Mouse (Mus musculus): ENCODE results near the gene Ints5. TPM values are rescaled to one million over a fixed set of nuclear protein-coding genes. Genes with fewer than 3 reads are reported as not detected.

The Ints5 gene
- 21.6 and 26.2 TPM in 2 replicates for polyA plus RNA-seq (2015; fragmentation: Nextera tagmentation; extraction: Ambion mirVana)

DNA sequence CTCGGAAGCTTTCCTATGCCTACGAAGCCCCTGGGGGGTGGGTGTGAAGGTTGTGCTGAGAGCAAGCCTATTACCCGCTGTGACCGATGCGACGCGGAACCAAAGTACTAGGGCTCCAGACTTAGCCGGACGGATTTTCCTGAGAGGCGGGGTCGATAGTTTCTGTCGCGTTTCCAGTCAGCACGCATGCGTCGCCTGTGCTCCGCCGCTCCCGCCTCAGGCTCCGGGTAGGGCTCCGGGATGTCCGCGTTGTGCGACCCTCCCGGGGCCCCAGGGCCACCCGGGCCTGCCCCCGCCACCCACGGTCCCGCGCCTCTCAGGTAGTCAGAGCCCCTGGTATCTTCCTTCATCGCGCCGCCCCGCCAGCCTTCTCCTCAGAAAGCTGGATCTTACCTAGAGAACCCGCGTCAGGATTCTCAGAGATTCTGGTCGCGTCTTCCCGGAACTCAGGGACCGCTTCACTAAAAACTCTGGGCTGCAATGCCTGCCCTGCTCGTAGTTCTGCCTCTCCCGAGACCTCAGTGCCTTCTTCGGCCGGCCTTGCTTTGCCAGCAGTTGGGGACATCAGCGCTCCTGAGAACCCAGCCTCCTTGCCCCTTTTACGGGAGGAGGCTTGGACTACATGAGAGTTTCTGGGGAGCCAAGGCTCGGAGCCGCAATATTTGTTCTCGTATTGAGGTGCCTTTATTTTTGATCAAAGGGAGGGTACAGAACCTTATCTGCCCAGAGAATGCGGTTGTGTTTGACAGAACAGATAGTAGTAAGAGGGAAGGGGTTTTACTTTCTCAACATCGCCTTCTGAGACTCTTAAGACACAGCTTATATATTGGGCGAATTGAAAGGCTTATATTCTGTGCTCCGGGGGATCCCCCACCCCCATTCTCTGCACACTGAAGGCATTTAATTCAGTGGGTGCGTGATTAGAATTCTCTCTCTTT is at the start of gene Ints5:
Gene Ints5 (plus strand): TSS at position 177 of the 938 bp plus-strand sequence.
- Histone ChIP-seq H3K27me3 (no peaks in the 10 kb centered on the region), H3K4me2 (peak within 1 kb of the TSS; percentile 78), H3K36me3 (replicated peaks) (peaks cover 48% of the 10 kb centered on the region), H3K27ac (replicated peaks) (peak within 1 kb of the TSS; percentile 93), H3K4me3 (replicated peaks) (peak within 1 kb of the TSS; percentile 95), H3K9me3 (replicated peaks) (no peaks in the 10 kb centered on the region), H3K9ac (peak within 1 kb of the TSS; percentile 96), H3K4me1 (replicated peaks) (peaks cover 71% of the 10 kb centered on the region)
- WGBS (ENCODE audit: insufficient replicate concordance) = 1% methylated on average over 54 of the region's 54 CpGs
- ATAC-seq (ENCODE audit: insufficient read depth) = peak; percentile 45

- Histone ChIP-seq H3K27me3 (no peaks in the 10 kb centered on the region), H3K9me3 (replicated peaks) (no peaks in the 10 kb centered on the region), H3K4me3 (replicated peaks) (no peak overlapping the region), H3K9ac (no peak overlapping the region), H3K4me2 (no peak overlapping the region), H3K36me3 (replicated peaks) (peaks cover 38% of the 10 kb centered on the region), H3K4me1 (replicated peaks) (peaks cover 24% of the 10 kb centered on the region), H3K27ac (replicated peaks) (no peak overlapping the region)
- no peak for ATAC-seq (ENCODE audit: insufficient read depth)
- WGBS (ENCODE audit: insufficient replicate concordance) = 58% methylated on average over 5 of the region's 5 CpGs
Measured at GRCm38 (mm10) chr19:8844371-8845129, 48.3 kb upstream of the Ints5 start.

DNA sequence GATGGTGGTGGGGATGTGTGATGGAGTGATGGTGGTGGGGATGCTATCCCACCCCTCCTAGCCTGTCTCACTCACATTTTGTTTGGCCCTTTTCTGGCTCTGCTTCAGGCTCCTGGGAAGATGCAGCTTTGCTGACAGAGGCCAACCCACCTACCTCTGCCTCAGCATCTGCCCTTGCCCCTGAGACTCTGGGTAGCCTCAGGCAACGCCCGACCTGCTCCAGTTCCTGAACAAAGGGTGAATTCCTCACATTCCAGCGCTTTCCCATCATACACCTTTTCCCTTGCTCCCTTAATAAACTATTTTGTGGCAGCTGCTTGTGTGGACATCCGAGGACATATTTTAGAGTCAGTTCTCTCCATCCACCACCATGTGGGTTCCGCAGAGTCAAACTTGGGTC is 44.4 kb upstream of the Ints5 start:
- Histone ChIP-seq H3K27me3 (peaks cover 5% of the 10 kb centered on the region; the same call in 1 of the 2 replicates), H3K27ac (replicated peaks) (no peak overlapping the region), H3K9ac (no peak overlapping the region), H3K4me3 (replicated peaks) (no peak overlapping the region), H3K9me3 (replicated peaks) (no peaks in the 10 kb centered on the region), H3K4me1 (replicated peaks) (peaks cover 16% of the 10 kb centered on the region; the same call in 1 of the 2 replicates), H3K36me3 (replicated peaks) (peaks cover 28% of the 10 kb centered on the region), H3K4me2 (no peak overlapping the region)
- 75% methylated on average over 5 of the region's 5 CpGs for WGBS (ENCODE audit: insufficient replicate concordance)
- ATAC-seq (ENCODE audit: insufficient read depth) = no peak

- H3K4me2 ChIP-seq = no peak within 1 kb of the TSS
- H3K9ac ChIP-seq = no peak within 1 kb of the TSS
- 41% methylated on average over 7 of the region's 7 CpGs for WGBS (ENCODE audit: insufficient replicate concordance)
- H3K27me3 ChIP-seq = peaks cover 5% of the 10 kb centered on the region; the same call in 1 of the 2 replicates
- no peak within 1 kb of the TSS for H3K4me3 ChIP-seq (replicated peaks)
- H3K36me3 ChIP-seq (replicated peaks) = peaks cover 25% of the 10 kb centered on the region
- peaks cover 13% of the 10 kb centered on the region; the same call in 1 of the 2 replicates for H3K4me1 ChIP-seq (replicated peaks)
- H3K27ac ChIP-seq (replicated peaks) = no peak within 1 kb of the TSS
- ATAC-seq (ENCODE audit: insufficient read depth) = no peak
- no peaks in the 10 kb centered on the region for H3K9me3 ChIP-seq (replicated peaks)
Measured at GRCm38 (mm10) chr19:8850402-8850901, 42.4 kb upstream of the Ints5 start, which contains the start of gene Lrrn4cl. Lrrn4cl (plus strand) TSS chr19:8850768.

GRCm38 (mm10) chr19:8851639-8852038 is 41.2 kb upstream of the Ints5 start:
- Histone ChIP-seq H3K4me3 (replicated peaks) (no peak overlapping the region), H3K9ac (no peak overlapping the region), H3K4me1 (replicated peaks) (peaks cover 13% of the 10 kb centered on the region; the same call in 1 of the 2 replicates), H3K9me3 (replicated peaks) (no peaks in the 10 kb centered on the region), H3K36me3 (replicated peaks) (peaks cover 13% of the 10 kb centered on the region), H3K27ac (replicated peaks) (no peak overlapping the region), H3K4me2 (no peak overlapping the region), H3K27me3 (peaks cover 5% of the 10 kb centered on the region; the same call in 1 of the 2 replicates)
- WGBS (ENCODE audit: insufficient replicate concordance) = 51% methylated on average over 7 of the region's 7 CpGs
- ATAC-seq (ENCODE audit: insufficient read depth) = no peak

- ATAC-seq (ENCODE audit: insufficient read depth) = no peak
- WGBS (ENCODE audit: insufficient replicate concordance) = 59% methylated on average over 10 of the region's 10 CpGs
- no peak overlapping the region for H3K27ac ChIP-seq (replicated peaks)
- no peaks in the 10 kb centered on the region for H3K9me3 ChIP-seq (replicated peaks)
- H3K36me3 ChIP-seq (replicated peaks) = peaks cover 6% of the 10 kb centered on the region; the same call in 1 of the 2 replicates
- H3K4me1 ChIP-seq (replicated peaks) = peaks cover 13% of the 10 kb centered on the region; the same call in 1 of the 2 replicates
- no peak overlapping the region for H3K4me2 ChIP-seq
- no peak overlapping the region for H3K4me3 ChIP-seq (replicated peaks)
- H3K9ac ChIP-seq = no peak overlapping the region
- peaks cover 5% of the 10 kb centered on the region; the same call in 1 of the 2 replicates for H3K27me3 ChIP-seq
Measured at GRCm38 (mm10) chr19:8852236-8852928, 40.4 kb upstream of the Ints5 start.

DNA sequence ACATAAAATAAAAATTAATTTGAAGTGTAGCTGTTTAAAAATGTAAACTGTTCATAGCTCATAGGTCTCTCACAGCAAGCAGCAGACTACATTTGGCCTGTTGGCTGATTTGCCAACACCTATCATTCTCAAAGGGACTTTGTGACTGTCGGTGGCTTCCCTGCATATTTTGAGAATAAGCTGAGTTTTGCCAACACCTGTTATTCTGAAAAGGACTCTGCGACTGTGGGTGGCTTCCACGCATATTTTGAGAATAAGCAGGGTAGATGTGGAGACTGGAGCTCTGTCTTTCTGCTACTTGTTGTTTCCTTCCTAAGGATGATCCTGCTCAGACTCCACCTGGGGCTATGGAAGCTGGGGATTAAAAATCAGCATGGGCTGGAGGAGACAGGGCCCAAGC is 39.7 kb upstream of the Ints5 start:
- H3K27me3 ChIP-seq = peaks cover 5% of the 10 kb centered on the region; the same call in 1 of the 2 replicates

GRCm38 (mm10) chr19:8857689-8858088 is 35.1 kb upstream of the Ints5 start:
- ATAC-seq (ENCODE audit: insufficient read depth) = no peak
- H3K27ac ChIP-seq (replicated peaks) = no peak overlapping the region
- H3K9ac ChIP-seq = no peak overlapping the region
- H3K36me3 ChIP-seq (replicated peaks) = no peaks in the 10 kb centered on the region
- WGBS (ENCODE audit: insufficient replicate concordance) = 33% methylated on average over 4 of the region's 4 CpGs
- no peak overlapping the region for H3K4me3 ChIP-seq (replicated peaks)
- no peaks in the 10 kb centered on the region for H3K4me1 ChIP-seq (replicated peaks)
- H3K4me2 ChIP-seq = no peak overlapping the region
- no peaks in the 10 kb centered on the region for H3K27me3 ChIP-seq
- no peaks in the 10 kb centered on the region for H3K9me3 ChIP-seq (replicated peaks)

More for the DNA sequence above, 39.7 kb upstream of the Ints5 start:
- Histone ChIP-seq H3K9me3 (replicated peaks) (no peaks in the 10 kb centered on the region), H3K4me1 (replicated peaks) (peaks cover 13% of the 10 kb centered on the region; the same call in 1 of the 2 replicates), H3K36me3 (replicated peaks) (no peaks in the 10 kb centered on the region; the same call in 1 of the 2 replicates), H3K4me2 (no peak overlapping the region), H3K4me3 (replicated peaks) (no peak overlapping the region), H3K9ac (no peak overlapping the region), H3K27ac (replicated peaks) (no peak overlapping the region)
- no peak for ATAC-seq (ENCODE audit: insufficient read depth)
- 74% methylated on average over 3 of the region's 3 CpGs for WGBS (ENCODE audit: insufficient replicate concordance)

GRCm38 (mm10) chr19:8859018-8859417 is 33.8 kb upstream of the Ints5 start:
- Histone ChIP-seq H3K4me3 (replicated peaks) (no peak overlapping the region), H3K27ac (replicated peaks) (no peak overlapping the region), H3K36me3 (replicated peaks) (no peaks in the 10 kb centered on the region), H3K27me3 (no peaks in the 10 kb centered on the region), H3K4me1 (replicated peaks) (no peaks in the 10 kb centered on the region), H3K9ac (no peak overlapping the region), H3K9me3 (replicated peaks) (no peaks in the 10 kb centered on the region), H3K4me2 (no peak overlapping the region)
- ATAC-seq (ENCODE audit: insufficient read depth) = no peak
- 20% methylated on average over 1 of the region's 1 CpGs for WGBS (ENCODE audit: insufficient replicate concordance)

DNA sequence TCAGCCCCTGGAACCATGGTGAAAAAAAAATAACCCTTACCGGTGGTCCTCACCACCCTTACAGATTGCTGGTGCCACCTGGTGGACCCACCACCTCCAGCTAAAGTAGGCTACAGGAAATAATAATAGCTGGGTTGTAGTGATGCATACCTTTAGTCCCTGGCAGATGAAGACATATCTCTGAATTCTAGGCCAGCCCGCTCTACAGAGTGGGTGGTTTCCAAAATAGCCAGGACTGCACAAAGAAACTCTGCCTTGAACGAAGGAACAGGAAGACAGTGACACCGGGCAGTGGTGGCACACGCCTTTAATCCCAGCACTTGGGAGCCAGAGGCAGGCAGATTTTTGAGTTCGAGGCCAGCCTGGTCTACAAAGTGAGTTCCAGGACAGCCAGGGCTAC is 28.5 kb upstream of the Ints5 start:
- no peaks in the 10 kb centered on the region for H3K27me3 ChIP-seq
- ATAC-seq (ENCODE audit: insufficient read depth) = no peak
- 0 out of 2 replicates have a peak, but pooled peaks cover 6% of the 10 kb centered on the region for H3K4me1 ChIP-seq (replicated peaks)
- no peak overlapping the region for H3K4me2 ChIP-seq
- H3K36me3 ChIP-seq (replicated peaks) = no peaks in the 10 kb centered on the region
- H3K4me3 ChIP-seq (replicated peaks) = no peak overlapping the region
- WGBS (ENCODE audit: insufficient replicate concordance) = 69% methylated on average over 6 of the region's 6 CpGs
- no peak overlapping the region for H3K9ac ChIP-seq
- H3K27ac ChIP-seq (replicated peaks) = no peak overlapping the region
- no peaks in the 10 kb centered on the region for H3K9me3 ChIP-seq (replicated peaks)
